Mouse (Mus musculus) frontal cortex, adult 2 months (tissue): ENCODE results near the gene Tgoln1. TPM values are rescaled to one million over a fixed set of nuclear protein-coding genes. Genes with fewer than 3 reads are reported as not detected.

Experiments used
- DNase-seq, 2 experiments: peaks; one replicate each; pipeline ENCODE4 v3.0.0; 2022; ENCODE audit warnings: low spot score in 1 of 2; ENCODE audit errors: extremely low spot score in 1 of 2
- polyA plus RNA-seq: library from polyadenylated mRNA; depleted of rRNA; stranded (reverse); fragments of >200 nt; gene quantifications from 2 replicates; pipeline ENCODE4 v1.2.3, GENCODE M21; 2012

Tgoln1 gene
- polyA plus RNA-seq, 1 experiment, result 68.7 TPM

- peak; percentile 92 to 96 for DNase-seq
Observed at GRCm38 (mm10) chr6:72597956-72598753, 18.6 kb downstream of the Tgoln1 start, which contains the start of the genes Elmod3 and Retsat. TSS of gene Elmod3 (minus strand) at chr6:72598413. TSS of gene Retsat (plus strand) at chr6:72598475.

GRCm38 (mm10) chr6:72597083-72597874 lies 19.5 kb downstream of the Tgoln1 start:
- DNase-seq, result no peak

GRCm38 (mm10) chr6:72593914-72594313 lies 22.9 kb downstream of the Tgoln1 start:
- DNase-seq, result no peak

GRCm38 (mm10) chr6:72593011-72593803 lies 23.6 kb downstream of the Tgoln1 start:
- DNase-seq, result no peak

GRCm38 (mm10) chr6:72590111-72590510 lies 26.7 kb downstream of the Tgoln1 start:
- DNase-seq, result no peak

- DNase-seq, result no peak
Observed at GRCm38 (mm10) chr6:72588307-72588706, 28.5 kb downstream of the Tgoln1 start.

- DNase-seq, result no peak
Observed at GRCm38 (mm10) chr6:72586701-72587100, 30.1 kb downstream of the Tgoln1 start.

- no peak for DNase-seq
Observed at GRCm38 (mm10) chr6:72584154-72584553, 32.6 kb downstream of the Tgoln1 start.

GRCm38 (mm10) chr6:72583211-72583839 lies 33.5 kb downstream of the Tgoln1 start:
- no peak for DNase-seq

- DNase-seq, result no peak
Observed at GRCm38 (mm10) chr6:72581625-72582382, 35.0 kb downstream of the Tgoln1 start.

GRCm38 (mm10) chr6:72576041-72576440 lies 40.8 kb downstream of the Tgoln1 start:
- no peak for DNase-seq

- DNase-seq, result no peak
Observed at GRCm38 (mm10) chr6:72571826-72572225, 45.0 kb downstream of the Tgoln1 start.

GRCm38 (mm10) chr6:72570644-72571397 lies 46.0 kb downstream of the Tgoln1 start:
- peak in 1 of 2 experiments; percentile 17 for DNase-seq

- DNase-seq, result no peak
Observed at GRCm38 (mm10) chr6:72568736-72569135, 48.1 kb downstream of the Tgoln1 start.

GRCm38 (mm10) chr6:72567508-72567907 lies 49.3 kb downstream of the Tgoln1 start:
- no peak for DNase-seq

GRCm38 (mm10) chr6:72566044-72566443 lies 50.8 kb downstream of the Tgoln1 start:
- peak; percentile 81 to 97 for DNase-seq

- no peak for DNase-seq
Observed at GRCm38 (mm10) chr6:72565506-72565905, 51.3 kb downstream of the Tgoln1 start.

- DNase-seq, result no peak
Observed at GRCm38 (mm10) chr6:72562894-72563293, 53.9 kb downstream of the Tgoln1 start.

- DNase-seq, result no peak
Observed at GRCm38 (mm10) chr6:72562486-72562885, 54.3 kb downstream of the Tgoln1 start.
